Mouse (Mus musculus) hindbrain, embryonic 12.5 days (tissue): ENCODE measurements around the gene Gm6034. TPM values are rescaled to one million over a fixed set of nuclear protein-coding genes. Genes with fewer than 3 reads are reported as not detected.
"Not testable (repeated sequence)": the region's sequence is repeated elsewhere in the genome, so short reads cannot be mapped to it uniquely, and the experiment has no call there.

Source experiments
- ATAC-seq: fragments of 200-750 bp; cut with Nextera tagmentation; 2 replicates; pipeline ENCODE4 v1.8.0; 2017; ENCODE audit warnings: moderate TSS enrichment; ENCODE audit not compliant: low FRiP score
- H3K27ac ChIP-seq: fragments of 300-500 bp; sonication (generic); 2 replicates; pipeline ENCODE4 v1.5.1; 2016; ENCODE audit warnings: mild to moderate bottlenecking
- H3K27me3 ChIP-seq: fragments of 300-500 bp; sonication (generic); 2 replicates; pipeline ENCODE4 v1.6.1; 2016; ENCODE audit warnings: mild to moderate bottlenecking
- H3K36me3 ChIP-seq: fragments of 300-500 bp; sonication (generic); 2 replicates; pipeline ENCODE4 v1.6.1; 2016; ENCODE audit warnings: mild to moderate bottlenecking
- H3K4me1 ChIP-seq: fragments of 300-500 bp; sonication (generic); 2 replicates; pipeline ENCODE4 v1.6.1; 2016
- H3K4me2 ChIP-seq: fragments of 300-500 bp; sonication (generic); replicated peaks from 2 replicates; pipeline ENCODE4 v1.6.1; 2016; ENCODE audit warnings: mild to moderate bottlenecking
- H3K4me3 ChIP-seq: fragments of 300-500 bp; sonication (generic); 2 replicates; pipeline ENCODE4 v1.5.1; 2016; ENCODE audit warnings: mild to moderate bottlenecking
- H3K9ac ChIP-seq: fragments of 300-500 bp; sonication (generic); 2 replicates; pipeline ENCODE4 v1.6.1; 2016; ENCODE audit warnings: mild to moderate bottlenecking, moderate library complexity
- H3K9me3 ChIP-seq: fragments of 300-500 bp; sonication (generic); replicated peaks from 2 replicates; pipeline ENCODE4 v1.6.1; 2016; ENCODE audit warnings: mild to moderate bottlenecking
- WGBS: fragments of 180-500 bp; shearing (Covaris S2); methylation state at CpG from one replicate; pipeline ENCODE4 v1.1.7; 2016; 5-methylcytosine and 5-hydroxymethylcytosine counted together
- polyA plus RNA-seq: library from polyadenylated mRNA; unstranded; fragments of >200 nt; fragmentation: Nextera tagmentation; extraction: Ambion mirVana; gene quantifications from 2 replicates; pipeline ENCODE4 v1.2.1, GENCODE M21; 2016

Gene Gm6034
- polyA plus RNA-seq, 1 experiment from 2014 or later = not detected

- WGBS = 95% methylated on average over 7 of the region's 7 CpGs
- H3K27ac ChIP-seq = no peak overlapping the region
- H3K9me3 ChIP-seq = peaks cover 4% of the 10 kb centered on the region; the same call in 1 of the 2 replicates
- no peak overlapping the region for H3K4me2 ChIP-seq
- ATAC-seq = no peak
- H3K36me3 ChIP-seq = peaks cover 8% of the 10 kb centered on the region; the same call in 1 of the 2 replicates
- no peaks in the 10 kb centered on the region for H3K4me1 ChIP-seq
- H3K4me3 ChIP-seq = no peak overlapping the region
- no peaks in the 10 kb centered on the region for H3K27me3 ChIP-seq
- no peak overlapping the region for H3K9ac ChIP-seq
Observed at GRCm38 (mm10) chr17:36003331-36003730, 39.4 kb upstream of the Gm6034 start.

- not testable (repeated sequence) for H3K36me3 ChIP-seq, H3K4me1 ChIP-seq, ATAC-seq, H3K9me3 ChIP-seq, H3K27ac ChIP-seq, H3K27me3 ChIP-seq, H3K9ac ChIP-seq, H3K4me2 ChIP-seq, H3K4me3 ChIP-seq
- 95% methylated on average over 7 of the region's 7 CpGs for WGBS
Observed at GRCm38 (mm10) chr17:36004409-36004808, 38.4 kb upstream of the Gm6034 start.

GRCm38 (mm10) chr17:36014977-36015376, 27.8 kb upstream of the Gm6034 start:
- no peak overlapping the region for H3K4me3 ChIP-seq
- WGBS = 98% methylated on average over 5 of the region's 5 CpGs
- H3K9ac ChIP-seq = no peak overlapping the region
- no peak overlapping the region for H3K4me2 ChIP-seq
- peaks cover 15% of the 10 kb centered on the region for H3K36me3 ChIP-seq
- no peaks in the 10 kb centered on the region for H3K27me3 ChIP-seq
- H3K27ac ChIP-seq = no peak overlapping the region
- H3K4me1 ChIP-seq = no peaks in the 10 kb centered on the region
- no peak for ATAC-seq
- H3K9me3 ChIP-seq = no peaks in the 10 kb centered on the region

GRCm38 (mm10) chr17:36017046-36017445, 25.7 kb upstream of the Gm6034 start:
- no peak overlapping the region for H3K4me3 ChIP-seq
- H3K9ac ChIP-seq = no peak overlapping the region
- H3K36me3 ChIP-seq = peaks cover 15% of the 10 kb centered on the region
- no peaks in the 10 kb centered on the region for H3K27me3 ChIP-seq
- no peak for ATAC-seq
- peaks cover 4% of the 10 kb centered on the region; the same call in 1 of the 2 replicates for H3K4me1 ChIP-seq
- H3K4me2 ChIP-seq = no peak overlapping the region
- H3K27ac ChIP-seq = no peak overlapping the region
- H3K9me3 ChIP-seq = no peaks in the 10 kb centered on the region
- WGBS = 94% methylated on average over 5 of the region's 5 CpGs

GRCm38 (mm10) chr17:36018979-36019378, 23.8 kb upstream of the Gm6034 start:
- Histone ChIP-seq H3K36me3 (peaks cover 15% of the 10 kb centered on the region), H3K9me3 (no peaks in the 10 kb centered on the region), H3K4me1 (peaks cover 4% of the 10 kb centered on the region; the same call in 1 of the 2 replicates), H3K27me3 (no peaks in the 10 kb centered on the region), H3K4me2 (no peak overlapping the region), H3K4me3 (no peak overlapping the region), H3K9ac (no peak overlapping the region), H3K27ac (no peak overlapping the region)
- no peak for ATAC-seq
- WGBS = 77% methylated on average over 2 of the region's 2 CpGs

GRCm38 (mm10) chr17:36019519-36019918, 23.2 kb upstream of the Gm6034 start:
- no peak overlapping the region for H3K4me3 ChIP-seq
- H3K27ac ChIP-seq = no peak overlapping the region
- WGBS = 79% methylated on average over 3 of the region's 3 CpGs
- peaks cover 4% of the 10 kb centered on the region; the same call in 1 of the 2 replicates for H3K4me1 ChIP-seq
- H3K9ac ChIP-seq = no peak overlapping the region
- no peak overlapping the region for H3K4me2 ChIP-seq
- no peaks in the 10 kb centered on the region for H3K27me3 ChIP-seq
- ATAC-seq = no peak
- H3K9me3 ChIP-seq = no peaks in the 10 kb centered on the region
- peaks cover 10% of the 10 kb centered on the region for H3K36me3 ChIP-seq

GRCm38 (mm10) chr17:36020191-36021073, 22.3 kb upstream of the Gm6034 start, which contains the start of gene H2-T24:
Gene H2-T24, minus strand, starts transcription at chr17:36020560.
- no peak within 1 kb of the TSS for H3K4me3 ChIP-seq
- H3K9me3 ChIP-seq = no peaks in the 10 kb centered on the region
- H3K27me3 ChIP-seq = no peaks in the 10 kb centered on the region
- ATAC-seq = no peak
- 44% methylated on average over 15 of the region's 15 CpGs for WGBS
- no peak within 1 kb of the TSS for H3K9ac ChIP-seq
- H3K4me2 ChIP-seq = peak within 1 kb of the TSS; percentile 12; the same call in 1 of the 2 replicates
- no peak within 1 kb of the TSS for H3K27ac ChIP-seq
- H3K4me1 ChIP-seq = peaks cover 4% of the 10 kb centered on the region; the same call in 1 of the 2 replicates
- H3K36me3 ChIP-seq = peaks cover 4% of the 10 kb centered on the region; the same call in 1 of the 2 replicates

GRCm38 (mm10) chr17:36021309-36021708, 21.5 kb upstream of the Gm6034 start:
- H3K27ac ChIP-seq = no peak overlapping the region
- H3K4me1 ChIP-seq = peaks cover 8% of the 10 kb centered on the region
- no peaks in the 10 kb centered on the region for H3K9me3 ChIP-seq
- no peak overlapping the region for H3K9ac ChIP-seq
- WGBS = 93% methylated on average over 1 of the region's 1 CpGs
- ATAC-seq = no peak
- no peaks in the 10 kb centered on the region for H3K27me3 ChIP-seq
- H3K4me2 ChIP-seq = peak overlapping the region; percentile 12; the same call in 1 of the 2 replicates
- H3K36me3 ChIP-seq = no peaks in the 10 kb centered on the region
- no peak overlapping the region for H3K4me3 ChIP-seq

GRCm38 (mm10) chr17:36022098-36022497, 20.7 kb upstream of the Gm6034 start:
- H3K9ac ChIP-seq = no peak overlapping the region
- H3K9me3 ChIP-seq = no peaks in the 10 kb centered on the region
- no peak overlapping the region for H3K27ac ChIP-seq
- 94% methylated on average over 9 of the region's 9 CpGs for WGBS
- H3K27me3 ChIP-seq = no peaks in the 10 kb centered on the region
- peaks cover 9% of the 10 kb centered on the region for H3K4me1 ChIP-seq
- no peak overlapping the region for H3K4me2 ChIP-seq
- no peak for ATAC-seq
- H3K4me3 ChIP-seq = no peak overlapping the region
- H3K36me3 ChIP-seq = no peaks in the 10 kb centered on the region

- no peak overlapping the region for H3K27ac ChIP-seq
- H3K4me2 ChIP-seq = no peak overlapping the region
- H3K9ac ChIP-seq = no peak overlapping the region
- WGBS = 92% methylated on average over 6 of the region's 6 CpGs
- peaks cover 9% of the 10 kb centered on the region for H3K4me1 ChIP-seq
- no peaks in the 10 kb centered on the region for H3K27me3 ChIP-seq
- H3K4me3 ChIP-seq = no peak overlapping the region
- no peak for ATAC-seq
- H3K9me3 ChIP-seq = no peaks in the 10 kb centered on the region
- no peaks in the 10 kb centered on the region for H3K36me3 ChIP-seq
Observed at GRCm38 (mm10) chr17:36022922-36023321, 19.8 kb upstream of the Gm6034 start.

GRCm38 (mm10) chr17:36023710-36024654, 18.8 kb upstream of the Gm6034 start:
- no peak for ATAC-seq
- Histone ChIP-seq H3K27me3 (no peaks in the 10 kb centered on the region), H3K27ac (no peak overlapping the region; the same call in 1 of the 2 replicates), H3K9me3 (no peaks in the 10 kb centered on the region), H3K9ac (no peak overlapping the region), H3K4me2 (0 out of 2 replicates have a peak overlapping the region, but pooled peaks have one; percentile 11), H3K4me1 (peaks cover 9% of the 10 kb centered on the region), H3K4me3 (no peak overlapping the region), H3K36me3 (no peaks in the 10 kb centered on the region)
- 65% methylated on average over 9 of the region's 9 CpGs for WGBS

- Histone ChIP-seq H3K9me3 (no peaks in the 10 kb centered on the region), H3K27me3 (no peaks in the 10 kb centered on the region), H3K4me3 (no peak overlapping the region), H3K4me2 (no peak overlapping the region), H3K4me1 (peaks cover 9% of the 10 kb centered on the region), H3K36me3 (no peaks in the 10 kb centered on the region), H3K9ac (no peak overlapping the region), H3K27ac (no peak overlapping the region)
- 51% methylated on average over 5 of the region's 5 CpGs for WGBS
- ATAC-seq = no peak
Observed at GRCm38 (mm10) chr17:36025197-36025596, 17.6 kb upstream of the Gm6034 start.
